Mouse (Mus musculus) kidney, embryonic 14.5 days (tissue): ENCODE data around the gene Vtcn1. TPM values are rescaled to one million over a fixed set of nuclear protein-coding genes. Genes with fewer than 3 reads are reported as not detected.
"Not testable (repeated sequence)": the region's sequence is repeated elsewhere in the genome, so short reads cannot be mapped to it uniquely, and the experiment has no call there.

Experiments used
- ATAC-seq: fragments of 200-750 bp; cut with Nextera tagmentation; 2 replicates; pipeline ENCODE4 v1.8.0; 2017; ENCODE audit warnings: moderate number of reproducible peaks, mild to moderate bottlenecking, moderate TSS enrichment, moderate library complexity; ENCODE audit not compliant: low FRiP score, low TSS enrichment
- H3K27ac ChIP-seq: fragments of 300-500 bp; sonication (generic); 2 replicates; pipeline ENCODE4 v1.5.1; 2014; ENCODE audit warnings: low read depth, mild to moderate bottlenecking, low read length, moderate library complexity, mixed read lengths
- H3K27me3 ChIP-seq: fragments of 300-500 bp; sonication (generic); 2 replicates; pipeline ENCODE4 v1.6.1; 2014; ENCODE audit warnings: mild to moderate bottlenecking, low read length; ENCODE audit not compliant: control insufficient read depth, insufficient read depth
- H3K36me3 ChIP-seq: fragments of 300-500 bp; sonication (generic); 2 replicates; pipeline ENCODE4 v1.6.1; 2014; ENCODE audit warnings: low read length, mixed read lengths; ENCODE audit not compliant: control insufficient read depth, insufficient read depth
- H3K4me1 ChIP-seq: fragments of 300-500 bp; sonication (generic); 2 replicates; pipeline ENCODE4 v1.6.1; 2014; ENCODE audit warnings: low read length, mixed read lengths; ENCODE audit not compliant: control insufficient read depth, insufficient read depth
- H3K4me2 ChIP-seq: fragments of 300-500 bp; sonication (generic); replicated peaks from 2 replicates; pipeline ENCODE4 v1.6.1; 2014; ENCODE audit warnings: low read depth, mild to moderate bottlenecking, low read length
- H3K4me3 ChIP-seq: fragments of 300-500 bp; sonication (generic); 2 replicates; pipeline ENCODE4 v1.5.1; 2014; ENCODE audit warnings: mild to moderate bottlenecking, low read length
- H3K9ac ChIP-seq: fragments of 300-500 bp; sonication (generic); 2 replicates; pipeline ENCODE4 v1.6.1; 2014; ENCODE audit warnings: low read depth, mild to moderate bottlenecking, low read length, moderate library complexity
- H3K9me3 ChIP-seq: fragments of 300-500 bp; sonication (generic); 2 replicates; pipeline ENCODE4 v1.6.1; 2016; ENCODE audit warnings: low read length; ENCODE audit not compliant: control insufficient read depth
- WGBS: fragments of 180-500 bp; shearing (Covaris S2); extraction: QIAGEN DNeasy Blood & Tissue Kit; methylation state at CpG from one replicate; pipeline ENCODE4 v1.1.7; 2014; 5-methylcytosine and 5-hydroxymethylcytosine counted together
- polyA plus RNA-seq: library from polyadenylated mRNA; unstranded; fragments of >200 nt; fragmentation: Nextera tagmentation; extraction: Ambion mirVana; gene quantifications from 2 replicates; pipeline ENCODE4 v1.2.1, GENCODE M21; 2014

The Vtcn1 gene
- polyA plus RNA-seq, 1 experiment from 2014 or later, result 0.34 TPM

DNA sequence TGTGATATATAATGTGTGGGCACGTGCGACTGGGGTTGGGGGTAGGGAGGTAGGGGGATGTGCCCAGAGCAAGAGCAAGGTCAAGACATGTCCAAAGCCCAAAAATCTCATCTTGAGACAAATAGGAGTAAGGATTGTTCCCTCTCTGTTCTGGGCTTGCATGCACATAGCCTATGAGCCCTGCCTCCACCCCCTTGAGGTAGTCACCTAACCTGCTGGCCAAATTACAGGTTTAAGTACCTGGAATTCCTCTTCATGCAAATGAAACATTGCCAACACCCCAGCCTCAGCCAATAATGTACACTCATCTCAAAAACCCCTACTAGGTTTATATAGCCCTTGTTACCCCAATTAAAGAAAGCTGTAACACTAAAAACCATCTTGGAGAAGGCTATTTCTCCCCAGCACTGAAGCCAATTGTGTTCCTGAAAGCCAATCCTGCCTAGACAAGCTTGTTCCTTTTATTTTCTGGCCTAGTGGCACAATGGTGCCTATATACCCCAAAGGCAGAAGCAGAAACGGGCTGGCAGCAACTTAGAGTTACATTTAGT, 26.3 kb upstream of the Vtcn1 start:
- no peak overlapping the region for H3K4me2 ChIP-seq
- no peak overlapping the region for H3K27ac ChIP-seq
- H3K36me3 ChIP-seq, result no peaks in the 10 kb centered on the region
- WGBS, result 87% methylated on average over 3 of the region's 3 CpGs
- H3K4me3 ChIP-seq, result no peak overlapping the region
- H3K4me1 ChIP-seq, result no peaks in the 10 kb centered on the region
- H3K9ac ChIP-seq, result no peak overlapping the region
- H3K27me3 ChIP-seq, result no peaks in the 10 kb centered on the region
- ATAC-seq, result no peak
- H3K9me3 ChIP-seq, result no peaks in the 10 kb centered on the region

DNA sequence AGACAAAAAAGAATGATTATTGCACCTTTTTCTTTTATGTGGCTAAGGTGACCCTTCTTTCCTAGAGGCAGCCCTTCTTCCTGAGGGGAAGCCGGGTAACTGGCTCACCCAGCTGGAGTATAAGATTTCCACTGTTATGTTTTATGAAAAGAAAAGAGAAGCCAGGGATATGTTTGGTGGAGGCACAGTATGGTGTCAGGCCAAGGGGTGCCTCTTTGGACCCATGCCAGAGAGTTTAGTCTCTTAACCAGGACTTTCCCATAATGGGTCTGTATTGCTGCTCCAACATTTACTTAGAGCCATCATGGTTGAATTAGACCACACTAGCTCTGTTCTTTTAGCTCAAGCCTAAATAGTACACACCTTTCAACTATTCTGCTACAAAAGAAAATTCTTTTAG, 20.3 kb upstream of the Vtcn1 start:
- no peaks in the 10 kb centered on the region for H3K36me3 ChIP-seq
- no peaks in the 10 kb centered on the region for H3K4me1 ChIP-seq
- H3K27me3 ChIP-seq, result no peaks in the 10 kb centered on the region
- no peak for ATAC-seq
- no peak overlapping the region for H3K4me3 ChIP-seq
- WGBS, result 46% methylated on average over 1 of the region's 1 CpGs
- H3K9me3 ChIP-seq, result no peaks in the 10 kb centered on the region
- H3K27ac ChIP-seq, result no peak overlapping the region
- H3K9ac ChIP-seq, result no peak overlapping the region
- H3K4me2 ChIP-seq, result no peak overlapping the region

DNA sequence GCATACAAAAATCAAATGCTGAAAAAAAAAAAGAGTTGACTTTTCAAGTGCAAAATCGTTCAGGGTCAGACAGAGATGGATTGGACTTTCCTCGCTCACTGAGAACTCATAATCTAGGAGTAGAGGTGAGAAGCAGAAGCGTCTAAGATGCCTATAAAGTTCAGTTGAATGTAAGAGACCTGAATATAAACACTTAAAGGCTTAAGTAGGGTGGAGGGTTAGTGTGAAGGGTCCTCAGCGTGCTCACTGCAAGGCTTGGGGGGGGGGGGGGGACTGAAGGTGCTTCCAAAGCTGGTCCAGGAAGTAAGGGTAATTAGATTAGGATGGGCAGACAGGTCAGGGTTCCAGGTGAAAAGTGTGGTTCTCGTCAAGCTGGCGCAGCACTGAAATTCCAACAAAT, 19.3 kb upstream of the Vtcn1 start:
- H3K9me3 ChIP-seq, result no peaks in the 10 kb centered on the region
- ATAC-seq, result no peak
- H3K36me3 ChIP-seq, result no peaks in the 10 kb centered on the region
- no peak overlapping the region for H3K4me2 ChIP-seq
- no peak overlapping the region for H3K27ac ChIP-seq
- WGBS, result 73% methylated on average over 6 of the region's 6 CpGs
- 0 out of 2 replicates have a peak, but pooled peaks cover 3% of the 10 kb centered on the region for H3K4me1 ChIP-seq
- H3K9ac ChIP-seq, result no peak overlapping the region
- H3K4me3 ChIP-seq, result no peak overlapping the region
- H3K27me3 ChIP-seq, result no peaks in the 10 kb centered on the region

- no peaks in the 10 kb centered on the region for H3K36me3 ChIP-seq
- H3K27ac ChIP-seq, result no peak overlapping the region
- H3K4me1 ChIP-seq, result 0 out of 2 replicates have a peak, but pooled peaks cover 3% of the 10 kb centered on the region
- no peak overlapping the region for H3K9ac ChIP-seq
- no peak overlapping the region for H3K4me3 ChIP-seq
- no peaks in the 10 kb centered on the region for H3K27me3 ChIP-seq
- no peaks in the 10 kb centered on the region for H3K9me3 ChIP-seq
- ATAC-seq, result no peak
- no peak overlapping the region for H3K4me2 ChIP-seq
- WGBS, result 13% methylated on average over 2 of the region's 2 CpGs
Measured at GRCm38 (mm10) chr3:100810461-100810860, 14.8 kb upstream of the Vtcn1 start.

DNA sequence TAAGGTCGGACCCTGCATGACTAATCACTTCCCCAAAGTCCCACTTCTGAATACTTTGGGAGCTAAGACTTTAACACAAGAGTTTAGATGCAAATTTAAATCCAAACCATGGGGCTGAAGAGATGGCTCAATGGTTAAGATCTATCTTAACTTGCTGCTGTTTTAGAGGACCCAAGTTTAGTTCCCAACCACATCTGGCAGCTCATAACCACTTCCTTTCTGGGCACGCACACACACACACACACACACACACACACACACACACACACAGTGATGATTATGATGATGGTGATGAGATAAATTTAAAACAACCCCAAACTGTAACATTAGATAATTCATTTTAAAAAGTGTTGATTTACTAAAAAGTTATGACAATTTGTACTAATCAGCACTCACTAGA, 13.4 kb upstream of the Vtcn1 start:
- no peak overlapping the region for H3K4me3 ChIP-seq

GRCm38 (mm10) chr3:100815490-100815889, 9.8 kb upstream of the Vtcn1 start:
- not testable (repeated sequence) for H3K4me3 ChIP-seq, H3K27me3 ChIP-seq, H3K36me3 ChIP-seq, H3K4me2 ChIP-seq, H3K27ac ChIP-seq, H3K4me1 ChIP-seq, H3K9ac ChIP-seq, ATAC-seq, H3K9me3 ChIP-seq
- 67% methylated on average over 1 of the region's 1 CpGs for WGBS

More for the DNA sequence above, 13.4 kb upstream of the Vtcn1 start:
- 94% methylated on average over 2 of the region's 2 CpGs for WGBS
- no peak for ATAC-seq
- no peak overlapping the region for H3K4me2 ChIP-seq
- H3K36me3 ChIP-seq, result no peaks in the 10 kb centered on the region
- H3K4me1 ChIP-seq, result 0 out of 2 replicates have a peak, but pooled peaks cover 3% of the 10 kb centered on the region
- H3K9me3 ChIP-seq, result no peaks in the 10 kb centered on the region
- no peaks in the 10 kb centered on the region for H3K27me3 ChIP-seq
- no peak overlapping the region for H3K9ac ChIP-seq
- H3K27ac ChIP-seq, result no peak overlapping the region

DNA sequence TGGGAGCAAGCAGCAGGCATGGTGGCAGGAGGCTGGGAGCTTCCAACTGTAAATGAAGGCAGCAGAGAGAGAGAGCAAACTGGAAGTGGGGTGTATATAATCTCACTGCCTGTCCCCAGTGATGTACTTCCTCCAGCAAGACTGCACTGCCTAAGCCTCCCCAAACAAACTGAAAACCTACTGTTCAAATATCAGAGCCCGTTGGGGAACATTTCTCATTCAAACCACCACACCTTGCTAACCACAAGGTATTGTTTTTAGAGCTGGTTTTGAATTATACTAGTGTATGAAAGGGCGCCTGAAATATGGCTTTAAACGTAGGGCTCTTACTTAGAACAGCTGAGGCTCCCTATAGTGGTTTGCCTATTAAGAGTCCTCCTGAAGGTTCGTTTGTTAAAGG, 6.5 kb upstream of the Vtcn1 start:
- WGBS, result 65% methylated on average over 4 of the region's 4 CpGs
- Histone ChIP-seq H3K27ac (no peak overlapping the region), H3K36me3 (no peaks in the 10 kb centered on the region), H3K4me2 (no peak overlapping the region), H3K4me1 (0 out of 2 replicates have a peak, but pooled peaks cover 6% of the 10 kb centered on the region), H3K9ac (no peak overlapping the region), H3K27me3 (no peaks in the 10 kb centered on the region; the same call in 1 of the 2 replicates), H3K4me3 (no peak overlapping the region), H3K9me3 (no peaks in the 10 kb centered on the region)
- no peak for ATAC-seq

DNA sequence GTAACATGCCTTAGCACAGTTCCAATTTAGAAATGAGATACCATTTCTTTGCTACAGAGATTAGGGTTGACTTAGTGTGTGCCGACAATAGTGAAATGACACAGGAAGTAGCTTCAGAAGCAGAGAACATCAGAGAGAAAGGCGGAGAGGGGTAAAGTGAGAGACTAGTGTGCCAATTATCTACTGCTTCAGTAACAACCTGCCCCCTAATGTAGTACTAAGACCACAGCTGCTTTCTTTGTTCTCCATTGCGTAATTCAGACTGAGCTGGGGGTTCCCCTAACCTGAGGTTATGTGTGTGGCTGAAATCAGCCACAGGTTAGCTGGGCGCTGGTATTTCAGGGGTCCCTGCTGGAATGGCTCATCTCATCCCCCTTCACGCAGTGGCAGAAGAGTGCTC, 5.7 kb upstream of the Vtcn1 start:
- Histone ChIP-seq H3K4me1 (0 out of 2 replicates have a peak, but pooled peaks cover 6% of the 10 kb centered on the region), H3K9ac (no peak overlapping the region), H3K4me2 (no peak overlapping the region), H3K4me3 (no peak overlapping the region), H3K36me3 (no peaks in the 10 kb centered on the region), H3K9me3 (no peaks in the 10 kb centered on the region), H3K27me3 (no peaks in the 10 kb centered on the region; the same call in 1 of the 2 replicates), H3K27ac (no peak overlapping the region)
- ATAC-seq, result no peak
- WGBS, result 93% methylated on average over 5 of the region's 5 CpGs

DNA sequence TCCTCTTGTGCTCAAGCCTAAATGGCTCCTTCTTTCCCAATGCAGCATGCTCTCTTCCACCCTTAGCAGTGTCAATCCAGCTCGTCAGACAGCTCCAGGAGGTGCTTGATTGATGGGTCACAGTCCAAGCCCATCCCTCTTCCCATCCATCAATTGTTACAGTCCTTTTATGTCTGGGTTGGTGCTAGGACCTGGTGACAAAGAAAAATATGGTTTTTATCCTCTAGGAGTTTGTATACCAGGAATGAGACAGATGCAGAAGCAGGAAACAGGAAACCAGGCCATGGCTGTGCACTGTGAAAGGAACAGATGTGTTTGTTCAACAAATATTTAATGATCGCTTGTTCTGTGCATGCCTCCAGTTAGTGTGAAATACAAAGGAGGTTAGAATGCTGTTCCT, 4.4 kb upstream of the Vtcn1 start:
- 0 out of 2 replicates have a peak, but pooled peaks cover 6% of the 10 kb centered on the region for H3K4me1 ChIP-seq
- H3K27ac ChIP-seq, result peak overlapping the region; percentile 62; the same call in 1 of the 2 replicates
- peak; percentile 84 for ATAC-seq
- no peaks in the 10 kb centered on the region for H3K9me3 ChIP-seq
- H3K27me3 ChIP-seq, result no peaks in the 10 kb centered on the region; the same call in 1 of the 2 replicates
- H3K36me3 ChIP-seq, result no peaks in the 10 kb centered on the region
- H3K4me2 ChIP-seq, result no peak overlapping the region
- H3K9ac ChIP-seq, result no peak overlapping the region
- WGBS, result 32% methylated on average over 2 of the region's 2 CpGs
- H3K4me3 ChIP-seq, result no peak overlapping the region
